Mouse (Mus musculus): ENCODE measurements around the gene Cfap97. TPM values are rescaled to one million over a fixed set of nuclear protein-coding genes. Genes with fewer than 3 reads are reported as not detected.

Cfap97 gene
- total RNA-seq, 2 experiments from 2014 or later, result 16.3 to 22.1 TPM

DNA sequence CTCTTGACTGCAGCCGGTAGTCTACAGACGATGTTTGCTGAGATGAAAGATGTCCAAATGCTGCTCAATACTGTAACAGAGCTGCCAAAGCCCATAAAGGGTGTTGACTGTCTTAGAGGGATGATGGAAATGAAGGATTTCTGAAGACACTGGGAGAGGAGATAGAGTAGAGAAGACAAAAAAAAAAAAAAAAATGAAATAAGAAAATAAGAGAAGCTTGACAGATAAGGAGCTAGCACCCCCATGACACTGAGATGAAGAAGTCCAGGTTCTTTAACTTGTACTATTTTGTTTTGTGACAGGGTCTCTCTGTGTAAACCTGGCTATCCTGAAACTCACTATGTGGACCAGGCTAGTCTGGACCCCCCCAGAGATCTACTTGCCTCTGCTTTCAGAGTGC, 1.5 kb downstream of the Cfap97 start:
- DNase-seq, result no peak

DNA sequence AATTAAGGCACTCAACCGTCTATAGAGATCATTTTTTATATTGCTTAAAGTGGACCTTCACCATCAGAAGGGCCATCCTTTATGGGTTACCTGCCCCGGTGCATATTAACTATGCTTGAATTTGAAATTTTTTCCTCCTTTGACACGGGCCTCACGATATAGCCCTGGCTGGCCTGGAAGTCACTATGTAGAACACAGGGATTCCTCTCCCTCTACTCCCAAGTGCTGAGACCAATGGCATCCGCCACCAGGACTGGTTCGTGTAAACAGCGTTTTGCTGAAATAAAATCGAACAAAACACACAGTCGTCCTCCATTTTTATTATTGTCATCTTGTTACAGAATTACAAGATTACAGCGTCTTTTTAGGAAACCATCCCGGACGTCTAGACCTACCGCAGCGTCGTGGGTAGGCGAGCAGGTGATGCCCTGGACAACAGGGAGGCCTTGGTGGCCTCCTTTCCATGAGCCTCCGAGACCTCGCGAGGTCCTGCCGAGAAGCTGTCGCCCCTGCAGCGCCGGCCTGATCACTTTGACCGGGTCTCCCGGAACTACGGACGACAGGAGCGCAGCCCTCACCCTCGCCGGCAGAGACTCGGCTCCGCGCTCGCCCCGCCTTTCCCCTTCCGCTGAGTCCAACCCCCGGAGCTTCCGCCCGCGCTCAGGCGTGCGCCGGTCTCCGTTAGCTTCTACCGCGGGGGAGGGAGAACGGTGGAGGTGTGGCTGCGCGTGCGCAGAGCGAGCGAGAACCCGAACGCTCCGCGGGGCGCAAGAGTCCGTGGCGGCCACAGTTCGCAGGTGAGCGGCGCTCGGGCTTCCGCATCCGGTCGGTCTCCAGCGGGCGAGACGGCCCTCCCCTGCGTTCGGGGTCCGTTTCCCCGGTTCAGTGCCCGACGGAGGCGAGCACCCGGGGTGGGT, 11.6 kb downstream of the Cfap97 start:
- peak; percentile 99 for DNase-seq

GRCm38 (mm10) chr8:46163870-46164190, 12.3 kb downstream of the Cfap97 start:
- DNase-seq, result no peak

GRCm38 (mm10) chr8:46173651-46174050, 22.1 kb downstream of the Cfap97 start:
- DNase-seq, result no peak

GRCm38 (mm10) chr8:46180136-46180535, 28.6 kb downstream of the Cfap97 start:
- no peak for DNase-seq

DNA sequence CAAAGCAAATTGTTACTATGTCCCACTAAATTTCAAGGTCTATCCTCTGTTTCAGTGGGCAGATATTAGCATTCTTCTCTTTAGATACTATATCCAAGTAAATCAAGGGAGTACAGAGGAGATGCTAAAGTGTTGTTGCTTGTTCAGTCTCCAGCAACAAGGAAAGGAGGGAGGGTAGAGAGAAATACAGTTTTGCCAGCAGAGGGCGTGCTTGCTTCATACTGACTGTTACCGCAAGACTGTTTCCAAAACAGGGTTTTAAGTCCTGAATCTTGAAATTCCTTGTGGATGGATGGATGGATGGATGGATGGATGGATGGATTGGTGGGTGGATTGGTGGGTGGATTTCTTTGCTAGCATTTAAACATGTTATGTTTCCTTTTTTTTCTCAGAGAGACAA, 33.8 kb downstream of the Cfap97 start:
- peak; percentile 66 to 76 for DNase-seq

DNA sequence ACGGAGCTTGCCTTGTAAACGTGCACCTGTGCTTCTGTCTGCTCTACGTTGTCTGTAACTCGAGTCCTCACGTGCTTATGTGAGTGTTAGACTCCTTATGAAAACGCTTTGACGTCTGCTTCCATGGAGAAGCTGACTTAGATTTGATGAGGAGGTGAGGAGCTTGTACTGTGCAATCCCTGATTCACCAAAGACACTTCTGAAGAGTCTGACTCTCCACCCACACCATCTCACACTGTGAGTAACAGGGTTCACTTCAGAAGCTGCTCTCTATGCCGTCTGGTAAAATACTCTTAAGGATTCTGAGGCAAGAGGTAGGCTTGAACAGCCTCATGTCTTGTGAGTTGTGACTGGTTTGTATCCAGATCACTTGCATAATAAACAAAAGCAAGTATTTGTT, 41.5 kb downstream of the Cfap97 start:
- no peak for DNase-seq

- no peak for DNase-seq
Measured at GRCm38 (mm10) chr8:46196877-46197276, 45.3 kb downstream of the Cfap97 start.

- no peak for DNase-seq
Measured at GRCm38 (mm10) chr8:46197673-46198072, 46.1 kb downstream of the Cfap97 start.

GRCm38 (mm10) chr8:46202350-46202749, 50.8 kb downstream of the Cfap97 start:
- DNase-seq, result no peak

- DNase-seq, result no peak
Measured at GRCm38 (mm10) chr8:46204301-46204700, 52.7 kb downstream of the Cfap97 start.

- no peak for DNase-seq
Measured at GRCm38 (mm10) chr8:46204974-46205640, 53.5 kb downstream of the Cfap97 start.

DNA sequence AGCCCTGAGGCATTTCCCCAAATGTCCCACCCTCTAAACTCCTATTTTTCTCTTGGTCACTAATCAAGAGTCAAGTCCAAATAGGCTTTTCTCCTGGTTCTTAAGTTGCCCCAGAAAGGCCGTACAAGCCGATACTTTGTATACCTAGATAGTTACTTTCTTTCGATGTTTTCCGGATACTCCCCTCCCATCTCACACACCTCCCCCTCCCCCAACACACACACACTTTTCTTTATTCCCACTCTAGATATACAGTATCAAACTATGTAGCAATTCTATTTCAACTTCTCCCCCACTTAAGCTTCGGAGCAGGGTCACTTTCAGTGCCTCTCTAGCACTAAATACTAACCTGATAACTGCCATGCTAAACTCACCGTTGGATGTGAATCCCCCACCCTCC, 54.5 kb downstream of the Cfap97 start:
- no peak for DNase-seq

- peak; percentile 17 to 32 for DNase-seq
Measured at GRCm38 (mm10) chr8:46208354-46208753, 56.8 kb downstream of the Cfap97 start.

- DNase-seq, result no peak
Measured at GRCm38 (mm10) chr8:46209057-46209456, 57.5 kb downstream of the Cfap97 start.

DNA sequence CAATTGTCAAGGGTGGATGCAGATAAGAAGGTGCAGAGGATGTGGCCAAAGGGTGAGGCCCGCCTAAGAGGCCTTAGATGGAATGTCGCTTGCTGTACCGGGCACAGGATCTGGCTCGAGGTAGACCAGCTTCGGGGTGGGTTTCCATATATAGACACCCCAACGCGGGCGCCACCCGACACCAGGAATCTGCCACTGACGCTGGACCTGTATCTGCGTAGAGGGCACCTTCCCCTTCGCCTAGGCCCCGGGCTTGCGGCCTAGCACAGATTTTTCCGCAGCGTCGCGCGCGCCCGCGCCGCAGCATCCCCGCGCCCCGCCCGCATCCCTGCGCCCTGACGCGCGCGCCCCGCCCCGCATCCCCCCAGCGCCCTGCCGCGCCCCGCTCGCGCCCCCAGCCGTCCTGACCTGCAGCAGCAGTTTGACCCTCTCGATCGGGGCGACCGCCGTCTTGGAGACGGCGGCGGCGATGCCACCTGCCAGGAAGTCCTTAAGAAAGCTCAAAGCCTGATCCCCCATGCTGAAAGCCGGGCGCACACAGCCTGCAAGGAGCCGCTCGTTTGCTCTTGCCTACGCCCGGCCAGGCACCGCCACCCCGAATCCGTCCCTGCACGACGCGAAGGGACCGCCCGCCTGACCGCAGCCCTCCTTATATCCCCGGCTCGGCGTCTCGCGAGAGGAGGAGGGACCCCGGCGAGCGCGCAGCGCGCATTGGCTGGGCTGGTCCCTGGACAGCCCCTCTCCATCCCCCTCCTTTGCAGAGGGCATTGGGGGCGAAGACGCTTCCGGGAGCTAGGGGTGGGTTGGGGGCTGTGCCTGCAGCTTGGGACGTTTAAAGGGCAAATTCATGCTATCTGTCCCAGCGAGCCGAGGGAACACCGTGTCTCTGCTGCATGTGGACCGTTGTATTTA, 59.1 kb downstream of the Cfap97 start, which contains the start of gene Slc25a4:
Gene Slc25a4 (minus strand): TSS at position 881 of the 912 bp plus-strand sequence.
- DNase-seq, result peak; percentile 98 to 99

DNA sequence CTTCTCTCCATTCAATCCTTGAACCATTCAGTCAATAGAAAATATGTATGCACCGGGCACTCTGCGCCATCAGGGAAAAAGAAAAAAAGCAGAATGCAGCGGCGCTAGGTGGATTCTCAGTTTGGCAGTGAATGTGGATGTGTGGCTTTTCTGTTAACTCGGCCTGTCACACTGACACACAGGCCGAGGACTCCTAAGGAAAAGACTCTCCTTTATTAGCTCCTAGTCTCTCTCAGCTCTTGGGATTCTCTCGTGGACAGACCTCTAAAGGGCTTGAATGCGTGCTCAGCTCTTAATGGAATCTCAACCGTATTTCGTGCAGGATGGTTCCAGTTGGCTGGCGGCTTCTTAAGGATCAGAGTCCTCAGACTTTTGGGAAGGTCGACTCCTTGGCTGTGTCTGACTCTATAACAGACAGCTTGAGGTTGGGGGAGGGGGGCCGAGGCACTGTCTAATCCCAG, 60.1 kb downstream of the Cfap97 start:
- no peak for DNase-seq

GRCm38 (mm10) chr8:46212194-46212593, 60.6 kb downstream of the Cfap97 start:
- no peak for DNase-seq

- DNase-seq, result no peak
Measured at GRCm38 (mm10) chr8:46213971-46214480, 62.5 kb downstream of the Cfap97 start.

- DNase-seq, result peak; percentile 66 to 78
Measured at GRCm38 (mm10) chr8:46216838-46217237, 65.3 kb downstream of the Cfap97 start.

- no peak for DNase-seq
Measured at GRCm38 (mm10) chr8:46220566-46220965, 69.0 kb downstream of the Cfap97 start.

DNA sequence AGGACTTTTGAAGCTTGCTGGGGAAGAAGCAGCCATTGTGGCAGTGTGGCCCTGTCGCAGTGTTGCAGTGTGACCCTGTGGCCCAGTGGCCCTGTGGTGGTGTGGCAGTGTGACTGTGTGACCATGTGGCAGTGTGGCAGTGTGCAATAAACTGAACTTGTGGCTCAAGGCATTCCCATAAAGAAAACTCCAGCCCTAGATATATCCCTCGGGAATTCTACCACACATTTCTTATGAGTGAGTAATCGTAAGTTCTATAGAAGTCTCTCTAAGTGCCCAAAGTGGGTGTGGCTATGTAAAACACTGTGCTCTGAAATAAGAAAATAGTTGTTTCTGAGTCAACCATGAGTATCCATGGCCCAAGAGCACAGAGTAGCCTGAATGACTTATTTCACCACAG, 73.9 kb downstream of the Cfap97 start:
- no peak for DNase-seq

Data from adrenal gland, postnatal 36 days (tissue).